Mouse (Mus musculus) hindbrain, postnatal 0 days (tissue): ENCODE data around the gene Pald1. TPM values are rescaled to one million over a fixed set of nuclear protein-coding genes. Genes with fewer than 3 reads are reported as not detected.
A peak's percentile ranks its signal among the peaks of the same experiment; 100 is the strongest.

ENCODE experiments used
- ATAC-seq: fragments of 200-750 bp; cut with Nextera tagmentation; 2 replicates; pipeline ENCODE4 v1.8.0; 2017; ENCODE audit warnings: mild to moderate bottlenecking, moderate TSS enrichment, moderate library complexity
- DNase-seq: peaks from one replicate; pipeline ENCODE4 v3.0.0-alpha.2; 2015; ENCODE audit warnings: low spot score
- H3K27ac ChIP-seq: fragments of 300-500 bp; sonication (generic); 2 replicates; pipeline ENCODE4 v1.5.1; 2014; ENCODE audit warnings: mild to moderate bottlenecking
- H3K27me3 ChIP-seq: fragments of 300-500 bp; sonication (generic); 2 replicates; pipeline ENCODE4 v1.6.1; 2014; ENCODE audit warnings: low read length, mixed read lengths; ENCODE audit not compliant: insufficient read depth
- H3K36me3 ChIP-seq: fragments of 300-500 bp; sonication (generic); 2 replicates; pipeline ENCODE4 v1.6.1; 2014; ENCODE audit warnings: low read length, mixed read lengths; ENCODE audit not compliant: insufficient read depth
- H3K4me1 ChIP-seq: fragments of 300-500 bp; sonication (generic); 2 replicates; pipeline ENCODE4 v1.6.1; 2014; ENCODE audit warnings: antibody characterized with exemption, low read length, mixed read lengths; ENCODE audit not compliant: insufficient read depth
- H3K4me2 ChIP-seq: fragments of 300-500 bp; sonication (generic); 2 replicates; pipeline ENCODE4 v1.6.1; 2014; ENCODE audit warnings: low read depth, mild to moderate bottlenecking, low read length, moderate library complexity, mixed read lengths
- H3K4me3 ChIP-seq: fragments of 300-500 bp; sonication (generic); 2 replicates; pipeline ENCODE4 v1.5.1; 2014; ENCODE audit warnings: low read length
- H3K9ac ChIP-seq: fragments of 300-500 bp; sonication (generic); replicated peaks from 2 replicates; pipeline ENCODE4 v1.6.1; 2014; ENCODE audit warnings: mild to moderate bottlenecking, low read length, moderate library complexity, mixed read lengths
- H3K9me3 ChIP-seq: fragments of 300-500 bp; sonication (generic); 2 replicates; pipeline ENCODE4 v1.6.1; 2016; ENCODE audit warnings: low read length, mixed read lengths
- CTCF ChIP-seq: IDR thresholded peaks from 2 replicates; pipeline ENCODE4 v1.5.1; 2016; ENCODE audit warnings: antibody characterized with exemption, control low read depth, low read depth
- WGBS: fragments of 180-500 bp; shearing (Covaris S2); extraction: QIAGEN DNeasy Blood & Tissue Kit; methylation state at CpG from one replicate; pipeline ENCODE4 v1.1.7; 2014; 5-methylcytosine and 5-hydroxymethylcytosine counted together
- polyA plus RNA-seq: library from polyadenylated mRNA; unstranded; fragments of >200 nt; fragmentation: Nextera tagmentation; extraction: Ambion mirVana; gene quantifications from 2 replicates; pipeline ENCODE4 v1.2.1, GENCODE M21; 2015
- total RNA-seq: library from RNA; depleted of rRNA; stranded (reverse); fragments of >200 nt; gene quantifications from 2 replicates; pipeline ENCODE4 v1.2.3, GENCODE M21; 2014

The Pald1 gene
- total and polyA plus RNA-seq, 2 experiments from 2014 or later, result 21.7 to 34.3 TPM

DNA sequence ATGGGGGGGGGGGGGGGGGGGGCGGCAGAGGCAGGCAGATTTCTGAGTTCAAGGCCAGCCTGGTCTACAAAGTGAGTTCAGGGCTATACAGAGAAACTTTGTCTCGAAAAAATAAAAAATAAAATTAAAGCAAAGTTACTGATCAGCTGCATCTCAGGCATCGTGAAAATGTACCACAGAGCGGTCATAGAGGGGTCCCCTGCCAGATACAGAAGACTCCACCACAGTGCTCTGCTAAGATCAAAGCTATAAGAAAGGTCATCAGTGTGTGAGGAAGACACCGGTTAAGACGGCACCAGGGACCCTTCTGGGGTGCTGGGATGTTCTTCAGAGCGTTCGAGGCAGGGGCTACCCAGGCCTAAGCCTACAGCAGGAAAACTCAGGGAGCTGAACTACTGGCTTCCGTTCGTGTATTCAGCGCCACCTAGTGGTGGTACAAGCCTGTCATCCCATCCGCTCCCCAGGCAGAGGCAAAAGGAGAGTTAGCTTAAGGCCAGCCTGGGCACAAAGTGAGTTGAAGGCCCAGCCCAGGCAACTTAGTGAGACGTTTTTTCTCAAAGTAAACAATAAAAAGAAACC lies 15.9 kb upstream of the Pald1 start:
- H3K9me3 ChIP-seq, result no peaks in the 10 kb centered on the region
- no peak overlapping the region for H3K9ac ChIP-seq
- H3K27me3 ChIP-seq, result no peaks in the 10 kb centered on the region
- no peak overlapping the region for H3K4me3 ChIP-seq
- H3K27ac ChIP-seq, result no peak overlapping the region
- no peak overlapping the region for H3K4me2 ChIP-seq
- H3K4me1 ChIP-seq, result no peaks in the 10 kb centered on the region
- peak; percentile 97 for TF ChIP-seq CTCF
- DNase-seq, result peak; percentile 92
- WGBS, result 25% methylated on average over 13 of the region's 13 CpGs
- peak; percentile 83 for ATAC-seq
- H3K36me3 ChIP-seq, result no peaks in the 10 kb centered on the region

GRCm38 (mm10) chr10:61398125-61398524 lies 14.8 kb upstream of the Pald1 start:
- H3K36me3 ChIP-seq, result no peaks in the 10 kb centered on the region
- 35% methylated on average over 3 of the region's 3 CpGs for WGBS
- no peaks in the 10 kb centered on the region for H3K27me3 ChIP-seq
- DNase-seq (no peak), ATAC-seq (no peak)
- H3K4me1 ChIP-seq, result no peaks in the 10 kb centered on the region
- no peaks in the 10 kb centered on the region for H3K9me3 ChIP-seq
- no peak overlapping the region for H3K4me3 ChIP-seq
- no peak overlapping the region for H3K27ac ChIP-seq
- no peak for TF ChIP-seq CTCF
- no peak overlapping the region for H3K9ac ChIP-seq
- no peak overlapping the region for H3K4me2 ChIP-seq

- H3K4me1 ChIP-seq, result no peaks in the 10 kb centered on the region
- no peak for TF ChIP-seq CTCF
- H3K9ac ChIP-seq, result no peak overlapping the region
- no peaks in the 10 kb centered on the region for H3K9me3 ChIP-seq
- H3K27ac ChIP-seq, result no peak overlapping the region
- WGBS, result 18% methylated on average over 9 of the region's 9 CpGs
- no peak overlapping the region for H3K4me3 ChIP-seq
- H3K4me2 ChIP-seq, result no peak overlapping the region
- ATAC-seq, result 0 out of 2 replicates have a peak, but pooled peaks have one; percentile 6
- H3K27me3 ChIP-seq, result no peaks in the 10 kb centered on the region
- DNase-seq, result no peak
- H3K36me3 ChIP-seq, result no peaks in the 10 kb centered on the region
Measured at GRCm38 (mm10) chr10:61394476-61395136, 11.3 kb upstream of the Pald1 start.

DNA sequence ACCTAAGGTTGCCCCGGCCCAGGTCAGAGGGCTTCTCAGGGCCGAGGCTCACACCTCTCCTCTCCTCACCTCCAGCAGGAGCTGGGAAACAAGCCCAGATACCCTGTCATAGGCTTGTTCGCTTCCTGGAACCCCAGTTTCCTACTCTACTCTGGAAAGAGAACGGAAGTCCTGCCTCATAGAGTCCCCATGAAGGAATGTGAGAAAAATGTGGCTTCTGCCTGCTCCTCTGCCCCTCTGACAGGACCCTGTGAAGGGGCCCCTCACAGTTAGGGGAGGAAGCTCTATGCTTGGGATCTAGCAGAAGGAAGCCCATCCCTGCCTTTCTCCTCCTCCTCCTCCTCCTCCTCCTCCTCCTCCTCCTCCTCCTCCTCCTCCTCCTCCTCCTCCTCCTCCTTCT lies 9.3 kb upstream of the Pald1 start:
- H3K4me2 ChIP-seq, result no peak overlapping the region
- no peak for ATAC-seq
- H3K9me3 ChIP-seq, result no peaks in the 10 kb centered on the region
- WGBS, result 54% methylated on average over 4 of the region's 4 CpGs
- no peak overlapping the region for H3K27ac ChIP-seq
- no peak for DNase-seq
- no peaks in the 10 kb centered on the region for H3K27me3 ChIP-seq
- no peaks in the 10 kb centered on the region; the same call in 1 of the 2 replicates for H3K4me1 ChIP-seq
- no peaks in the 10 kb centered on the region for H3K36me3 ChIP-seq
- no peak for TF ChIP-seq CTCF
- no peak overlapping the region for H3K9ac ChIP-seq
- H3K4me3 ChIP-seq, result no peak overlapping the region

DNA sequence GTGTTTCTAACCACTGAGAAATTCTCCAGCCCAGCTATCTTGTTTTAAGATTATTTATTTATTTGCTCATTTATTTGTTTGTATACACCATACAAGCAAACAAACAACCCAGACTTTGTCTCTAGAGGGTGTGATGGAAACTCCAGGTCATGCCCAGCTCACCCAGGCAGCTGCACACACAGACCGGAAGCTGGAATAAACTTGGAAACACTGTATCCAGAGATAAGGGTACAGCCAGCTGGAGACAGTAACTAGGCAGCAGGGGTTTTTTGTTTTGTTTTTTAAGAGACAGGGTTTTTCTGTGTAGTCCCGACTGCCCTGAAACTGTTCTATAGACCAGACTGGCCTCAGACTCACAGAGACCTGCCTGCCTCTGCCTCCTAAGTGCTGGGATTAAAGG lies 6.8 kb upstream of the Pald1 start:
- no peak overlapping the region for H3K4me2 ChIP-seq
- no peak for TF ChIP-seq CTCF
- no peaks in the 10 kb centered on the region; the same call in 1 of the 2 replicates for H3K4me1 ChIP-seq
- no peak overlapping the region for H3K4me3 ChIP-seq
- H3K9ac ChIP-seq, result no peak overlapping the region
- no peaks in the 10 kb centered on the region for H3K9me3 ChIP-seq
- no peak overlapping the region for H3K27ac ChIP-seq
- no peak for DNase-seq
- WGBS, result 56% methylated on average over 2 of the region's 2 CpGs
- no peak for ATAC-seq
- H3K27me3 ChIP-seq, result no peaks in the 10 kb centered on the region
- no peaks in the 10 kb centered on the region for H3K36me3 ChIP-seq

DNA sequence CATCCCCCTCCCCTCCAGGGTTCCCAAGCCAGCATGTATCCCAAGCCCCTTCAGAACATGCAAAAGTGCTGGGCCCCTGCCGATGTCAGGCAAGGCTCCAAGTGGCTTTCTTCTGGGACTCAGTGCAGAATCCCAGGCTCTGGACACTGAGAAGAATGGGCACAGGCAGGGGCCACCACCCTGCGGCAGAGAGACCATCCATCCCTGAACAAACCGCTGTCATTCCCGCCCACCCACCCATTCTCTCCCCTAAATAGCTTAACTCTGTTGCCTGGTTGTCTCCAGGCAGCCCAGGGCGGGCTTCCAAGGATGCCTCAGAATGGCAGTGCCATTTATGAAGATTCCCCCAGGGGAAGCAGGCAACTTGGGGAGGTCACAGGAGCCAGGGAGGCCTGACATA lies 5.7 kb upstream of the Pald1 start:
- Histone ChIP-seq H3K36me3 (no peaks in the 10 kb centered on the region), H3K9ac (no peak overlapping the region), H3K4me2 (no peak overlapping the region), H3K27me3 (no peaks in the 10 kb centered on the region), H3K9me3 (no peaks in the 10 kb centered on the region), H3K27ac (no peak overlapping the region), H3K4me3 (no peak overlapping the region), H3K4me1 (peaks cover 2% of the 10 kb centered on the region)
- no peak for TF ChIP-seq CTCF
- WGBS, result 14% methylated on average over 5 of the region's 5 CpGs
- peak; percentile 86 for ATAC-seq
- DNase-seq, result peak; percentile 69

DNA sequence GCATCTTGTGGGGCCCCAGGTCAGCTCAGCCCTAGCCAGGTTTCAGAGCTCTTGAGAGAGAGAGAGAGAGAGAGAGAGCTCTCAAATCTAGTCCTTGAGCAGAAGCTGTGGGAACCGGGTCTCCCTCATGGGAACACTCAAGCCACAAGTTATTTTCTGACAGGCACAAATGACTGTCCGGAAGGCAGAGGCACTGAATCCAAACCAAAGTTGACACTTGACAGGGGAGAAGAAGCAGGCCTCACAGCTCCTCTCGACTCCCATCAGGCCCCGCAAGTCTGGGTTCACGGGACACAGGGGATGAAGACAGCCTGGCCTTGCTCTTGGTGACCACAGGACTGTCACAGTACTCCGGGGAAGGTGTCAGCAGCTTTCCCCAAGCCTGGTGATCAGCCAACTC lies 3.0 kb upstream of the Pald1 start:
- Histone ChIP-seq H3K36me3 (no peaks in the 10 kb centered on the region), H3K27me3 (no peaks in the 10 kb centered on the region), H3K27ac (no peak overlapping the region), H3K4me3 (no peak overlapping the region), H3K9ac (no peak overlapping the region), H3K4me2 (no peak overlapping the region), H3K4me1 (peaks cover 6% of the 10 kb centered on the region), H3K9me3 (no peaks in the 10 kb centered on the region)
- ATAC-seq (no peak), DNase-seq (no peak)
- WGBS, result 66% methylated on average over 6 of the region's 6 CpGs
- TF ChIP-seq CTCF, result no peak
